Mouse (Mus musculus) left cerebral cortex, postnatal 25 days (tissue): Measurements from ENCODE around the gene Fahd1. TPM values are rescaled to one million over a fixed set of nuclear protein-coding genes. Genes with fewer than 3 reads are reported as not detected.

Experiments used
- DNase-seq, 2 experiments: peaks; one replicate each; pipeline ENCODE4 v3.0.0; 2022; ENCODE audit warnings: low spot score in 2 of 2, mixed read lengths in 1 of 2
- intact Hi-C: fragments of 180-260 bp; cut with DNase I; formaldehyde crosslinking; loops from one replicate; pipeline ENCODE4 v1.15.1; 2025
- total RNA-seq, 2 experiments: library from RNA; stranded (reverse); gene quantifications; 2 replicates each; pipeline ENCODE4 v1.2.3; 2021

Gene Fahd1
- total RNA-seq, 2 experiments from 2014 or later, result 17.6 to 20.9 TPM

DNA sequence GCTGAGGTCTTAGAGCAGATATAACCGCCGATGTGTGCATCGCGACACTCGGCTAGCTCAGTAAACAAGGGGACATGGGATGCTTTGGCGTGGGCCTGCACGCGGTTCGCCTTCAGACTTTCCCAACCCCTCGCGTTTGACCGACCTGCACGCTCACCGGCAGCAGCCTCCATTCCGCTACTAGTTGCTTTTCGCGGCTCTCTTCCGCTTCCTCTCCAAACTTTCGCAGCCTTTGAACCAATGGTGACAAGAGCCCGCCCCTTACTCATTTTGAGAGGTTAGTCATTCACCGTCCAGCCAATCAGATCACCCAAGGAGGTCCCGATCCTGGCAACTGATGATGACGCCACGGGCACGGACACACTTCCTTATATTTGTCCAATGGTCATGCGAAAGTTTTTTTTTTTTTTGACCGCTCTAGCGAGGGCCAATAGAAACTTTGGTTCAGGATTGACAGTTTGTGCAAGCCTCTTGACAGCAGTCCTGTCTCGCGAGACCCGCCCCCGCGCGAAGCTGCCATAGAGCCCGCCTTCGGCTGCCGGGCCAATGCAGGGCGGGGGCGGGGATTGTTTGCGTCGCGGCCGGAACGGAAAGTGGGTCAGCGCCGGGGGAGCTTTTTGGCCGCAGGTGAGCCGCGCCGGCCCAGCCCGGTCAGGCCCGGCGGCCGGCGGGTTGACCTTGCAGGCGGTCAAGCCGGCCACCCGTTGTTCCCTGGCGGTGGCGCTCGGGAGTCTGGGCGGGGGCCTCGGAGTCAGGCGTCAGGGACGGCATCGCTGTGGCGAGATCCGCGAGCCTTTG lies 36.2 kb upstream of the Fahd1 start, which contains the start of the genes Nubp2 and Spsb3:
Gene Nubp2 (minus strand): TSS at position 216 of the 798 bp plus-strand sequence.
Gene Spsb3 (plus strand): TSS at position 510 of the 798 bp plus-strand sequence.
- intact Hi-C loops, result no loop called here

GRCm38 (mm10) chr17:24885356-24886133 lies 35.4 kb upstream of the Fahd1 start:
- intact Hi-C loops, result no loop called here
- DNase-seq, result no peak

More for the DNA sequence above, 36.2 kb upstream of the Fahd1 start, which contains the start of the genes Nubp2 and Spsb3:
- peak; percentile 97 to 100 for DNase-seq

DNA sequence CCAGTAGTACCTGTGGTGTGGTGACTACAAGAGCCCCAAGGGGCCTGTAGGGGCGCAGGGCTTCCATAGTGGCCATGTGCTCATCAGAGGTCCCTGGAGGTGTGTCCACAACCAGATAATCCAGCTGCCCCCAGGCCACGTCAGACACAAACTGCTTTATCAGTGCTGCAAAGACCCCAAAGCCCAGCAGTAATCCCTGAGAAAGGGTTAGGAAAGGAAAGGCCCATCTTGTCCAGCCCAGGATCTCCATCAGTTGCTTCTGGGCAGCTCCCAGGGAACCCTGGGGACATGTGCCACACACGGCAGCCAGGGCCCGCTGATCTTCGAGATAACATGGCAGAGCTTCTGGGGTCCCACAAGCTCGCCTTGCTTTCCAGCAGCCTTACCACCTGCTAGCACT lies 34.2 kb upstream of the Fahd1 start:
- no peak for DNase-seq
- intact Hi-C loops, result loop anchor here (5.0 kb wide), 1 partner anchor 137 kb away; no protein-coding TSS in a partner anchor

DNA sequence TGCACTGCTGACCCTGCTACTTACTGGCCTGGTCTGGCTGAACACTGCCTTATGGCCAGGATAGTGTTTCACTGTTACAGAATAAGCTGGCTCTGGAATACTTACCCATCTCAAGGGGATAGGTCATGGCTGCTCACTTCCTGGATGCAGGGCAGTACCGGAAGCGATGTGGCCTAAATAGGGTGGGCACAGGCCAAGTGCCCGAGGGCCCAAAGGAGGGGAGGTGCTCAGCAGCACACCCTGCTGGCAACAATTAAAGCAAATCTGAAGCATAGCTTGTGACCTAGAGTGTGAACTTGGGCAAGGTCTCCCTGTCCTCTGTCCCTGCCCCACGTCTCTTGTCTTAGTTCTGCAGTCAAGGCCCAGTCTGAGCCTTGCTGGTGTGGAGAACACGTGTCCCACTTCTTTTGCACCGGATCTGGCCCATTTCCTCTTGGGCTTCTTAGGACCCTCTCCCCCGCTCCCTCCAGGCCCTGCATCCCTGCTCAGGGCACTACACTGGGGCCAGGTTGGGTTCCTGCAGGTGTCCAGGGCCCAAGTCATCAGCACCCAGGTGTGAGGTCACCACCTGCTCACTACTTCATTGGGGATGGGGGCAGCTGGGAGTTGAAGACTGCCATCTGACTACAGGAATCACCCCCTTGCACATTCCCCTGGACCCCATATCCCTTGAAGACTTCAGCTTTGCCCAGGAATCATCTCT lies 31.7 kb upstream of the Fahd1 start:
- intact Hi-C loops, result loop anchor here (5.0 kb wide), 1 partner anchor 135 kb away; no protein-coding TSS in a partner anchor
- no peak for DNase-seq

- DNase-seq, result no peak
- intact Hi-C loops, result no loop called here
Measured at GRCm38 (mm10) chr17:24878531-24878930, 28.4 kb upstream of the Fahd1 start.

DNA sequence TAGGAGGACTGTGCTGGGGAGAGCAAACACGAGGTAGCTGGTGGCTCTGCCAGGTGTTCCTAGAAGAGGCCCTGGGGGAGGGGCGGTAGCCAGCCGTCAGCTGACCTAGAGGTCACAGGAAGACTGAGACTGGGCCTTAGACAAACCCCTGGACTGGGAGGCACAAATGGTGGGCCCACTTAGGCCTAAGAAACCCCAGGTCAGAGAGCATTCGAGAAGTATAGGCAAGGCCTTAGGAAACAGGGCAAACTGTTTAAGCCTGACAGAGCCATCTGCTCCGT lies 27.9 kb upstream of the Fahd1 start:
- intact Hi-C loops, result no loop called here
- DNase-seq, result no peak

GRCm38 (mm10) chr17:24877336-24878116 lies 27.4 kb upstream of the Fahd1 start:
- no peak for DNase-seq
- intact Hi-C loops, result no loop called here

DNA sequence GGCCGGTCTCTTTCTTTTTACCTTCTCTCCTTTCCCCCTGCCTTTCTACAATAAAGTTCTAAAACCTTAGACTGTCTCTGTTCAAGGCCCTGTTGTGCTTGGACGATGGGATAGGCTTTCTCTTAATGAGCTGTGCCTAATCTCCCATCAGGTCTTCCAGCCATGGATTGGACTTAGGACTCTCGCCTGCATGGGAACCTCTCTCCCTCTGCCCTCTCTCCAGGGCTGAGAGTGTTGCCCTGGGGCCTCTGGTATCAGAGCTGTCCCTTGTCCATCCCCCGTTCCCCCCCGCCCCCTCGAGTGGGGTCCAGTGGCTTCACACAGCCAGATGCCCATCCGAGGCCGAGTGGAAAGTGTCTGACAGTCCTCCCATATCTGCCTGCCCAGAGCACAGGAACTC lies 24.8 kb upstream of the Fahd1 start:
- DNase-seq, result no peak
- intact Hi-C loops, result no loop called here

GRCm38 (mm10) chr17:24874405-24874745 lies 24.2 kb upstream of the Fahd1 start:
- intact Hi-C loops, result no loop called here
- no peak for DNase-seq

DNA sequence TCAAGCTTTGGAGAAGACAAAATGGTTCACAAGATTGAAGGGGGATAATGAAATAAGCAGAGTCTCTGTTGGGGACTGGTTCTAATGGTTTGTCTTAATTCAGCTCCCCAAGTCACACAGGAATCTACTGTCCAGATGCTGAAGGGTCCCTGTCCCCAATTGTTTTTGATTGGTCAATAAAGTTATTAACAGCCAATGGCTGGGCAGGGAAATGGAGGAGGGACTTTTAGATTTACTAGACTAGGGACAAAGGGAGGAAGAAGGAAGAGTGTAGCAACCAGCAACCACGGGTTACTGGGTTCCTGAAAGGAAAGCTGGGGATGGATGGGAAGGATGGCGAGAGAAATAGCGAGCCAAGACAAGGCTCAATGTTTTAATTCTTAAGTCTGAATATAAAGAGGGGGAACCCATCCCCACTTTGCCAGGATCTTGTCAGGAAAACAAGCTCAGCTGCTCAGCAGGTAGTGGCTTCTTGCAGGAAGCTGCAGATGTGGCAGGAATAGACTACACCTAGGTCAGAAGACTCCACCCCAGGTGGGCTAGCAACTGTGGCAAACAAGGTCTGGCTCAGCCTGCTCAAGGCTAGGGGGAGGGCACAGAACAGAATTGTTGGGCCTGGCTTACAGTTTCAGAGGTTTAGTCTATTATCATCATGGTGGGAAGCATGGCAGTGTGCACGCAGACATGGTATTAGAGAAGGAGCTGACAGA lies 23.7 kb upstream of the Fahd1 start:
- no peak for DNase-seq
- intact Hi-C loops, result no loop called here

- DNase-seq, result peak in 1 of 2 experiments; percentile 82
- intact Hi-C loops, result no loop called here
Measured at GRCm38 (mm10) chr17:24867914-24868313, 17.8 kb upstream of the Fahd1 start.

- intact Hi-C loops, result no loop called here
Measured at GRCm38 (mm10) chr17:24865776-24866175, 15.6 kb upstream of the Fahd1 start, which contains the start of gene Igfals. Gene Igfals (plus strand): TSS chr17:24865997.

DNA sequence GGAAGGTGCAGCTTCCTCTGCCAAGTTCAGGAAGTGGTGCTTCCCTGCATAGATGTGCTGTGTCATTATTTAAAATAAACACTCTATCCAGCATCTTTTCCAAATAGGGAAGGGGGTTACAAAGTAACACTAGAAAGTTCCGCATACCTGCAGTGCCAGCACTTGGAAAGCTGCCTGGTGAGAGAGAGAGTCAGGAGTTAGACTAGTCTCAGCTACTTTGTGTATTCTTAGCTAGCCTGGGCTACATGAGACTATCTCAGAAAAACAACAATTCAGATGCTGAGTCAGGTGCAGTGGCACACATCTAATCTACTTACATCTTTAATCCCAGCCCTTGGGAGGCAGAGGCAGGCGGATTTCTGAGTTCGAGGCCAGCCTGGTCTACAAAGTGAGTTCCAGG lies 11.6 kb upstream of the Fahd1 start:
- intact Hi-C loops, result no loop called here
- no peak for DNase-seq

More at GRCm38 (mm10) chr17:24865776-24866175, 15.6 kb upstream of the Fahd1 start, which contains the start of gene Igfals:
- no peak for DNase-seq

- no peak for DNase-seq
- intact Hi-C loops, result no loop called here
Measured at GRCm38 (mm10) chr17:24860076-24860475, 9.9 kb upstream of the Fahd1 start.

DNA sequence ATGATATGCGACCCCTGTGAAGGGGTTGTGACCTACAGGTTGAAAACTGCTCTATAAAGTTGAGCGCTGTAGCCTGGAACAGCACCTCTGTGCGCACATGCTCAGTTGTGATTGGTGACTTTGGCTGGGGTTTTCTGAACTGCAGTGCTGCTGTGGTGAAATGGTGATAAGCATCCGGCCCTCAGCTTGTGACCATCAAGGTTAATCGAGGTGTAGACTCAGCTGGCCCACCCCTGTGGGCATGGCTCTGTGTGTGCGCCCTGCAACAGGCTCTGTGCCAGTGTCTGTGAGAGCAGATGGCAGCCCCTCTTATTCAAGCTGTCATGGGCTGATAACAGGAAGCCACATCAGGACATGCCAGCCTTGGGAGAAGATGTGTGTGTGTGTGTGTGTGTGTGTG lies 8.8 kb upstream of the Fahd1 start:
- intact Hi-C loops, result no loop called here
- DNase-seq, result no peak

DNA sequence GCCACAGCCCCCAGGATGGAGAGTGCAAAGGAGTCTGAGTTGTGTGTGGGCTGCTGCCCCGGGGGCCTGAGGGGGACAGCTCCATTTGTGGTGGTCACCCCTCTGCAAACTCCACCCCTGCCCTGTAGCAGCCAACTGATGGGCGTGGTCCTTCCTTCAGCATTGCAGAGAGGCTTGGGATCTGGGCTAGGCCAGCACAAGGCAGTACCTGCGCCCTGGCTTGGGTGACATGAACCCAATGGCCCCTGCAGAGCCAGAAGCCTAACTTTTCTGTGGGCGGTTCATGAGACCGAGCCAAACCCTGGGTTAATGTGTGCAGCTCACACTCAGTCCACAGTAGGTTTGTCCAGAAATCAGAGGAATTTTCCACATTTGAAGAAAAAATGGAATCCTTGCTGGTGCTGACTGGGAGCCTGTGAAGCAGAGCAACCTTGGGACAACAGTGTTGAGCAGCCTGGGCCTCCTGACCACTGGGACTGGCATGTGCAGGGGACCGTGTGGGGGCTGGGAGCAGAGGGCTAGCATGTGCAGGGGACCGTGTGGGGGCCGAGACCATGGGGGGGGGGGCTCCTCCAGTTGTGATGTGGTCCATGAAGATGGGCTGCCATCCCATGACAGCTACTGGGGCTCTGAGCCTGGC lies 7.8 kb upstream of the Fahd1 start:
- no peak for DNase-seq
- intact Hi-C loops, result no loop called here

DNA sequence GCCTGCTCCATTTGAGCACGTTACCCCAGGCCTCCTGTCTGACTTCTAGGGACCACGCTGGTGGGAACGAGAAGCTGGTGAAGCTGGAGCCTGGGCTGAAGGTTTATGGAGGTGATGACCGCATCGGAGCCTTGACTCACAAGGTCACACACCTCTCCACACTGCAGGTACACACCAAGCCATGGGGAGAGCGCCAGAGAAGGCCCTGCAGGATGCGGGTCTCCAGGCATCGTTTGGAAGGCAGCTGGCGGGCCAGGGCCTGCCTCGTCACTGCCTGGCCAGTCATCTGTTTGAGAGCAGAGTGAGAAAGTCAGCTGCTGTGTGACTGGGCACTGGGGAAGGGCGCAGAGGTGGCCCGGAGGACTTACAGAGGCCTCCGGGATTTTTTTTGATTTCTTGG lies 6.4 kb upstream of the Fahd1 start:
- DNase-seq, result no peak

GRCm38 (mm10) chr17:24855838-24856464 lies 5.8 kb upstream of the Fahd1 start:
- intact Hi-C loops, result no loop called here
- DNase-seq, result peak in 1 of 2 experiments; percentile 36

More for the DNA sequence above, 6.4 kb upstream of the Fahd1 start:
- intact Hi-C loops, result no loop called here
